Mouse (Mus musculus): ENCODE results near the gene Phlda1.

GRCm38 (mm10) chr10:111458088-111458487 lies 48.0 kb upstream of the Phlda1 start:
- TF ChIP-seq CTCF (IDR thresholded peaks at IDR 0.05; ENCODE audit: control insufficient read depth, insufficient read depth, insufficient replicate concordance, low read depth, low read length) (no peak), POLR2A (IDR thresholded peaks at IDR 0.05; ENCODE audit: control insufficient read depth, low read depth, low read length) (no peak)
